Mouse (Mus musculus): ENCODE data around the gene D930020B18Rik.

DNA sequence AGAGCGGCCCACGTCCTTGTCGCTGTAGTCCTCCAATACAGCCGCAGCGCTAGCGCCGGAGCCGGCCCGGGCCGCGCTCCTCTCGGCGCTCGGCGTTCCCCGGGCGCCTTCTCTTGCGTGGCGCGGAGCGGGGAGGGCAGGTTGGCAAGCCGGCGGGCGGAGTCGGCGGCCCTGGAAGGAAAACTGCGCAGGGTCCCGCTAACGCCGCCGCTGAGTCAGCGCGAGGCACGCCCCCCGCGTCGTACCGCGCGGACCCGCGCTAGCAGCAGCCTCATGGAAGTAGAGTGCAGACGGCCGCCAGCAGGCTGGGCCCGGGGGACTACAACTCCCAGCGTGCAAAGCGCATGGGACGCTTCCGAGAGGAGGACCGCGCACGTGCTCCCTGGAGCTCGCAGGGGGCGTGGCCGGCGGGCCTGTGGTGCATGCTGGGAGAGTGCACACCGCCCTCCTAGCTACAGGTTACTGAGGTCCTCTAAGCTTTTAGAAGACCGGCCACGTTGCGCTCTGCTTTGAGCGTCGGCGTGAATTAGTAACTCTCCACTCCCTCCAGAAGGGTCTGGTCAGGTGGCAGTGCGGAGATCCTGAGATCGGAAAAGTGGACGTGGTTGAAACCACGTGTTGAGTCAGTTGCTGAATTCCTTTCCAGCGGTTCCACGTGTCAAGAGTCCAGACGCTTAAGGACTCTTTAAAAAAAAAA lies 15.1 kb upstream of the D930020B18Rik start, which contains the start of gene Xpot:
- TF ChIP-seq CTCF (IDR thresholded peaks at IDR 0.05; ENCODE audit: extremely low read depth, insufficient read depth, insufficient read length, insufficient replicate concordance) (0 out of 2 replicates have a peak, but pooled peaks have one; percentile 3), POLR2A (IDR thresholded peaks at IDR 0.05; ENCODE audit: low read depth, low read length) (peak; percentile 22)
